Mouse (Mus musculus): ENCODE results near the gene Slamf7. TPM values are rescaled to one million over a fixed set of nuclear protein-coding genes. Genes with fewer than 3 reads are reported as not detected.
A peak's percentile ranks its signal among the peaks of the same experiment; 100 is the strongest.

Gene Slamf7
- polyA plus RNA-seq, 1 experiment from 2014 or later: 0.69 TPM

DNA sequence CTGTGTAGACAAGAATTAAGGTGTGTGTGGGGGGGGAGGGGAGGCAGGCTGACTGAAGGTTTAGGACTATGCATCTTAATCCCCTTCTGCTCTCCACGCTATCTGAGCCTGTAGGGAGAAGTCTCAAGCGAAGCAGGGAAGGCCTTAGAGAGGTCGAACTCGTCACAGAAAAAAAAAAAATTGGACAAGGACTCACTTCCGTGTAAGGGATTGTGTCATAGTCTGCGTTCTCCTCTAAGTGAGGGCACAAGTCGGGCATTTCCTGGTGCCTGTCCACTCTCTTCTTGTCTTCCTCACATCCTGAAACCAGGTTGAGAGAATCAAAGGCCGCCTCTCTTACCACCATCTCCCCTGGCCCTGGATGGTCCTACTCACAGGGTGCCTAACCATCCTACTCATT lies 15.7 kb downstream of the Slamf7 start:
- Histone ChIP-seq H3K36me3 (replicated peaks) (no peaks in the 10 kb centered on the region), H3K9me3 (replicated peaks) (no peaks in the 10 kb centered on the region), H3K27me3 (no peaks in the 10 kb centered on the region), H3K27ac (replicated peaks) (no peak overlapping the region), H3K4me2 (no peak overlapping the region), H3K4me3 (replicated peaks) (no peak overlapping the region), H3K9ac (no peak overlapping the region), H3K4me1 (replicated peaks) (no peaks in the 10 kb centered on the region)
- WGBS (ENCODE audit: insufficient replicate concordance): 51% methylated on average over 8 of the region's 8 CpGs
- no peak for ATAC-seq (ENCODE audit: insufficient read depth)

DNA sequence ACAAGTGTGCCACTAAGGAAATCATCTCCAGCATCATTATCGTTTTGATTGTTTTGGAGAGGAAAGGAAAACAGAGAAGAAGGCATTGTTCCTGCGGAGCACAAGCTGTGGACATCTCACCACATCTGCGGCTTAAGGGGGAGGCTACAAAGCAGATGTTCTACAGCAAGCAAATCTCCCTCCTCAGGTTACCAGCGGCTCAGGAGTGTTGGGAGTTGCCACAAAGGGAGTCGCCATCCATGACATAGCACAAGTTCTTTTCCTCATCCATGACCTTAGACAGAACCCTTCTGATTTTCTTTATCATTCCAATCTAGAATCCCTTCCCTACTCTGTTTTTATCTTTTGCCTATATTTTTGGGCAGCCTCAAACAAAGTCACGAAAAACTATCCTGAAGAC lies 17.1 kb downstream of the Slamf7 start:
- Histone ChIP-seq H3K27me3 (no peaks in the 10 kb centered on the region), H3K9ac (no peak overlapping the region), H3K4me3 (replicated peaks) (no peak overlapping the region), H3K4me2 (no peak overlapping the region), H3K36me3 (replicated peaks) (no peaks in the 10 kb centered on the region), H3K4me1 (replicated peaks) (no peaks in the 10 kb centered on the region), H3K27ac (replicated peaks) (no peak overlapping the region), H3K9me3 (replicated peaks) (no peaks in the 10 kb centered on the region)
- ATAC-seq (ENCODE audit: insufficient read depth): no peak
- 50% methylated on average over 6 of the region's 6 CpGs for WGBS (ENCODE audit: insufficient replicate concordance)

DNA sequence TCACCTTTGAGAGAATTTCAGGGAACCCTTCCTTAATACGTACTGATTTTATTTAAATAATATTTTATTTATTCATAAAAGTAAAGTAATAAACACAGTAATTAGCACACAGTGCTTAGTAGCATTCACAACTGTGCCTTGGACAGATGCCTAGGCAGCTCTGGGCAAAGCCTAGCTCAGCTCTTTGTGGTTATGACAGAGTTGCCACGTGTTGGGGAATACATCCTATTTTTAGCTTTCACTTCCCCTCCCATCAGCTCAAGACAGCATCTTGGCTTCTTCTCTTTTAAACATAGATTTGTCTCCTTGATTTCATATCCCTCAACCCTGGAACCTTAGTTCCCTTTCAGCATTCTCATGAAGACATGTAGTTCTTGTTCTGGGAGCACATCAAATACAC lies 21.4 kb downstream of the Slamf7 start:
- no peak overlapping the region for H3K9ac ChIP-seq
- no peak overlapping the region for H3K27ac ChIP-seq (replicated peaks)
- no peaks in the 10 kb centered on the region for H3K36me3 ChIP-seq (replicated peaks)
- no peaks in the 10 kb centered on the region for H3K4me1 ChIP-seq (replicated peaks)
- no peaks in the 10 kb centered on the region for H3K9me3 ChIP-seq (replicated peaks)
- peak; percentile 37; the same call in 1 of the 2 replicates for ATAC-seq (ENCODE audit: insufficient read depth)
- 26% methylated on average over 2 of the region's 2 CpGs for WGBS (ENCODE audit: insufficient replicate concordance)
- no peaks in the 10 kb centered on the region for H3K27me3 ChIP-seq
- no peak overlapping the region for H3K4me2 ChIP-seq
- H3K4me3 ChIP-seq (replicated peaks): no peak overlapping the region

DNA sequence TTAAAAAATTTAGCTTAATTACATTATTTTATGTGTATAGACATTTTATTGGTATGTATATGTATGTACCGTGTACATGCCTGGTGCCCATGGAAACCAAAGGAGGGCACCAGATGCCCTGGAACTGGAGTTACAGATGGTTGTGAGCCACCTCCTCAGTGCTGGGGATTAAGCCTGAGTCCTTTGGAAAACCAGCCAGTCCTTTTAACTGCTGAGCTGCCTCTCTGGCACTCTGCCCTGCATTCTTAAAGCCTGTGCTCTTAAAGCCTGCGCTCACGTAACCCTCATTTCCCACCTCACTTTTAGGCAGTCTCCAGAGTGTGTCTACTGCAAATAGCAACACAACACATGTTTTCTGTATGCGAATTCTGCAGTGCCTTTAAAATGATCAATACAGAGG lies 21.9 kb downstream of the Slamf7 start:
- Histone ChIP-seq H3K4me2 (no peak overlapping the region), H3K9ac (no peak overlapping the region), H3K9me3 (replicated peaks) (no peaks in the 10 kb centered on the region), H3K4me1 (replicated peaks) (no peaks in the 10 kb centered on the region), H3K27ac (replicated peaks) (no peak overlapping the region), H3K36me3 (replicated peaks) (no peaks in the 10 kb centered on the region), H3K27me3 (no peaks in the 10 kb centered on the region), H3K4me3 (replicated peaks) (no peak overlapping the region)
- no peak for ATAC-seq (ENCODE audit: insufficient read depth)
- 70% methylated on average over 4 of the region's 4 CpGs for WGBS (ENCODE audit: insufficient replicate concordance)

DNA sequence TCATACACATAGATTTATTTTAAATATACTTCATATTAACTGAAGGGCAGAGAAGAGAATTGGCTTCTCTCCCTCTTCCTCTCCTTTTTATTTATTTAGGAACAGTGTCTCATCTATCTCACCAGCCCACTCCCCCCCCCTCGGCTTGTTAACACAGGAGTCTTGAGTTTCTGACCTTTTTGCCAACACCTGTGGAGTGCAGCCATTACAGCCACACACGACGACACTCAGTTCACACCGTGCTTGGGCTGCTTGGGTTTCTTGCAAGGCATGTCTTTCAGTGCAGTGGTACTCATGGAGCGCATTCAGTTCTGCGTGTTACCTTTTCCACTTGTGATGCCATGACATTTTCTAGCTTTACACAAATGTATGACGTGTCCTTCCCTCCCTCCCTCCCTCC lies 22.8 kb downstream of the Slamf7 start:
- Histone ChIP-seq H3K27me3 (no peaks in the 10 kb centered on the region), H3K4me3 (replicated peaks) (no peak overlapping the region), H3K9me3 (replicated peaks) (no peaks in the 10 kb centered on the region), H3K4me1 (replicated peaks) (no peaks in the 10 kb centered on the region), H3K4me2 (no peak overlapping the region), H3K9ac (no peak overlapping the region), H3K27ac (replicated peaks) (no peak overlapping the region), H3K36me3 (replicated peaks) (no peaks in the 10 kb centered on the region)
- no peak for ATAC-seq (ENCODE audit: insufficient read depth)
- 64% methylated on average over 7 of the region's 7 CpGs for WGBS (ENCODE audit: insufficient replicate concordance)

DNA sequence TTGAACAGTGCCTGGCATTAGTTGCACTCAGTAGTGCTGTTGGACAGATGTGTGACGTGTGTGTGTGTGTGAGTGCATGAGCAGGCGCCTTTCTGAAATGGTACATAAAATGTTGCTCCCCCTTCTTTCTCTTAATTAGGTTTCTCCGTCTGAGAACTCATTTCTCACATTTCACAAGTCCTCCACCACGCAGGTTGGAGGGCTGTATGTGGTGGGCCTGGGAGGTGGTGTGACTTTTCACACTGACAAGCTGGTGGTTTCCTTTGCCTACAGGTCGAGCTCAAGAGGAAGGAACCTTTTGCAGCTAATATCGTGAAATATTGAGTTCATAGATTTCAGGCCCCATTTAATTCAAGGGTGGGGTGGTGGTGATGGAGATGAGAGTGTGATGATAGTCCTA lies 23.7 kb downstream of the Slamf7 start:
- Histone ChIP-seq H3K27me3 (no peaks in the 10 kb centered on the region), H3K36me3 (replicated peaks) (no peaks in the 10 kb centered on the region), H3K27ac (replicated peaks) (no peak overlapping the region), H3K4me2 (no peak overlapping the region), H3K4me3 (replicated peaks) (no peak overlapping the region), H3K9me3 (replicated peaks) (no peaks in the 10 kb centered on the region), H3K9ac (no peak overlapping the region), H3K4me1 (replicated peaks) (no peaks in the 10 kb centered on the region)
- no peak for ATAC-seq (ENCODE audit: insufficient read depth)
- WGBS (ENCODE audit: insufficient replicate concordance): 30% methylated on average over 6 of the region's 6 CpGs

DNA sequence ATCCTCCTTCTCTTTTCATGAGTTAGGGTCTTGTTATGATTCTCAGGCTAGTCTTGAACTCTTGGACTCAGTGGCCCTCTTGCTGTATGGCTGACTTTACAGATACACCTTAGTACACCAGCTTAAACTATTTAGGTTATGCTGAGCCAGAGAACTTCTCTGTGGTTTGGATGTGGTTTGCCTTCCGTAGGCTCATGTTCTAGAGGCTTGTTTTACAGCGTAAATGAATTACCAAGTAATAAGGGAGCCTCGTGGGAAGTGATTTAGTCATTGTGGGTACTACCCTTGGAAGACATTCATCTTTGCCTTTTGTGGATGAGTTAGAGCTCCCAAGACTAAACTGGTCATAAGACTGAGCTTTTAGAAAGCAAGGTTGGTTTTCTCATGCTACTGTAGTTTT lies 25.0 kb downstream of the Slamf7 start:
- no peaks in the 10 kb centered on the region for H3K4me1 ChIP-seq (replicated peaks)
- H3K27ac ChIP-seq (replicated peaks): no peak overlapping the region
- H3K9ac ChIP-seq: no peak overlapping the region
- no peak for ATAC-seq (ENCODE audit: insufficient read depth)
- H3K9me3 ChIP-seq (replicated peaks): no peaks in the 10 kb centered on the region
- no peaks in the 10 kb centered on the region for H3K36me3 ChIP-seq (replicated peaks)
- no peaks in the 10 kb centered on the region for H3K27me3 ChIP-seq
- 42% methylated on average over 3 of the region's 3 CpGs for WGBS (ENCODE audit: insufficient replicate concordance)
- H3K4me2 ChIP-seq: no peak overlapping the region
- H3K4me3 ChIP-seq (replicated peaks): no peak overlapping the region

DNA sequence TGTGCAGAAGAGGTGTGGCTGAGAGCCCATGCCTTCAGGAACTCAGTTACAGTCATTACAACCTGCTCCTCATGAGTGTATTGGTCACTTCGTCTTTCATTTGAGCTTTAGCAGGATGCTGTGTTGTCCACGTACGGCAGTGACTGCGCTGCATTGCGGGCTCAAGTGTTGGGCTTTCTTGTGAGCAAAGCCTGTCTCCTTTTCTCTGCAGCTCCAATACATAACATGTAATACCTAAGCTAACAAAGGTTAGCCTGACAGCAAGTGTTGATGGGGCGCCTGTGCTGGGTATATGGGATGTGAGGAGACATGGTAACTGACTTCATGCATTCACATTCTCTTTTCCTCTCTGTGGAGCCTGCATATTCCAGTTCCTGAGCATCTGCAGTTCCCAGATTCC lies 32.7 kb downstream of the Slamf7 start:
- no peak for ATAC-seq (ENCODE audit: insufficient read depth)
- H3K4me3 ChIP-seq (replicated peaks): no peak overlapping the region
- H3K4me2 ChIP-seq: no peak overlapping the region
- H3K9me3 ChIP-seq (replicated peaks): no peaks in the 10 kb centered on the region
- H3K27me3 ChIP-seq: no peaks in the 10 kb centered on the region
- H3K27ac ChIP-seq (replicated peaks): no peak overlapping the region
- H3K4me1 ChIP-seq (replicated peaks): no peaks in the 10 kb centered on the region
- 63% methylated on average over 6 of the region's 6 CpGs for WGBS (ENCODE audit: insufficient replicate concordance)
- H3K36me3 ChIP-seq (replicated peaks): no peaks in the 10 kb centered on the region
- H3K9ac ChIP-seq: no peak overlapping the region

DNA sequence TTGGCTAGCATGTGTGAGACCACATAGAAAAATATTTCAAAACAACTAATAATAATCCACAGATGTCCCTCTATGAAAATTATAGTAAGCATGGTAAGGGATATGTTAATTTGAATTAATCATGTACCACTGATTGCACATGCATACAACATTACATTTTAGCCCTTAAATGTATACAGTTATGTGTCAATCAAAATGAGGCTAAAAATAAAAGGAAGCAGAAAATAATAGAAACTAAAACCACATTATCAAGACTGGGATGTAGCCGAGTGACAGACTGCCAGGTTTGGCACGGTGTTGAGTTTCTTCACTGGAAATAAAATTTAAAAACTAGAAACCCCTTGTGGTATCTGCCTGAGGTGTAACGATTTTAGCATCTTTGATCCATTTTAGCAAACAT lies 33.2 kb downstream of the Slamf7 start:
- Histone ChIP-seq H3K27ac (replicated peaks) (no peak overlapping the region), H3K9ac (no peak overlapping the region), H3K36me3 (replicated peaks) (no peaks in the 10 kb centered on the region), H3K4me1 (replicated peaks) (no peaks in the 10 kb centered on the region), H3K4me2 (no peak overlapping the region), H3K9me3 (replicated peaks) (no peaks in the 10 kb centered on the region), H3K4me3 (replicated peaks) (no peak overlapping the region), H3K27me3 (no peaks in the 10 kb centered on the region)
- 35% methylated on average over 3 of the region's 3 CpGs for WGBS (ENCODE audit: insufficient replicate concordance)
- no peak for ATAC-seq (ENCODE audit: insufficient read depth)

DNA sequence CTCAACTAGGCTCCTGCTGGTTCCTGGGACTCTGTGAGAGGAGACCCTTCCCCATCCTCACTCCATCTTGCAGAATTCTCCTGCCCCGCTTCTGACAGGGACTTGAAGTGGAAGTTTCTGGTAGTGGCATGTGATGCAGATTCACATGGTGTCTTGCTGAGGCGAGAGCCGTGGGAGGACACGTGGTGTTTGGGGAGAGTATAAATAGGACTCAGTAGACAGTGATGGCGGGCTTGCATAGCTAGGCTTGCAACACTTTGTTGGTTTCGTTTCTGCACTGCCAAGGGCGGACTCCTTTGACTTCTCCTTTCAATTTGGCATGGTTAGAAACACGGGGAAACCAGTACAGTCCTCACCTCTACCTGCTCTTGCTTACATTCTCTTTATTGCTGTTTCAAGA lies 33.8 kb downstream of the Slamf7 start:
- WGBS (ENCODE audit: insufficient replicate concordance): 43% methylated on average over 8 of the region's 8 CpGs
- no peak overlapping the region for H3K4me2 ChIP-seq
- no peak overlapping the region for H3K4me3 ChIP-seq (replicated peaks)
- no peaks in the 10 kb centered on the region for H3K9me3 ChIP-seq (replicated peaks)
- no peaks in the 10 kb centered on the region for H3K36me3 ChIP-seq (replicated peaks)
- H3K4me1 ChIP-seq (replicated peaks): no peaks in the 10 kb centered on the region
- no peak overlapping the region for H3K27ac ChIP-seq (replicated peaks)
- H3K9ac ChIP-seq: no peak overlapping the region
- ATAC-seq (ENCODE audit: insufficient read depth): peak; percentile 44
- no peaks in the 10 kb centered on the region for H3K27me3 ChIP-seq

DNA sequence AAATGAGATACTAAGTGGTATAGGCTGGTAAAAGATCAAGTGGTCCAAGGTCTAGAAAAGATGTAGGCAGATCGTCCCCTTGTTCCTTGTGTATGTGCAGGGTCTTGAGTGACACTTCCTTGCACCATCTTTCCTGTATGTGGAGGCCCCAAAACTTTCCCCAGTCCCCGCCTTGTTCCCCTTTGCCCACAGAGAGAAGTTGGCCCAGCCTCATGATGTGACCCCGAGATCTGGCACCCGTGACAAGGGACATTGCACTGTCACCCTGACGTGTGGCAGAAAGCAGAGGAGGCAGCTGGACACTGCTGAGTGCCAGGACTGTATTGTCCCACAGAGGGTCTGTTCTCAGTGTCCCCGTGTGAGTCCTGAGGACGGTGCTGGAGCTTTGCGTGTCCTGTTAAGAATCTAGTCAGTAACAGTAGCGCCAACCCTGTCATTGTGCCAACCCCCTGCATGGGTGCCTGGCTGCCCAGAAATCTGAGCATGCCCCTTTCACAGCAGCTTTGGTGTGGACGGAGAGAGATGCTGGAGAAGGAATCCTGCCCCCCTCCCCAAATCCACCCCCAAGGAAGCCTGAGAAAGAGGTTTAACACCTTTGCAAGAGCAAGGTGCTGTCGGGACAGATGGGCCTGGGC lies 35.8 kb downstream of the Slamf7 start:
- H3K27ac ChIP-seq (replicated peaks): no peak overlapping the region
- H3K27me3 ChIP-seq: no peaks in the 10 kb centered on the region
- H3K4me3 ChIP-seq (replicated peaks): no peak overlapping the region
- ATAC-seq (ENCODE audit: insufficient read depth): no peak
- no peak overlapping the region for H3K9ac ChIP-seq
- H3K36me3 ChIP-seq (replicated peaks): no peaks in the 10 kb centered on the region
- no peak overlapping the region for H3K4me2 ChIP-seq
- WGBS (ENCODE audit: insufficient replicate concordance): 50% methylated on average over 11 of the region's 11 CpGs
- no peaks in the 10 kb centered on the region for H3K9me3 ChIP-seq (replicated peaks)
- H3K4me1 ChIP-seq (replicated peaks): no peaks in the 10 kb centered on the region

DNA sequence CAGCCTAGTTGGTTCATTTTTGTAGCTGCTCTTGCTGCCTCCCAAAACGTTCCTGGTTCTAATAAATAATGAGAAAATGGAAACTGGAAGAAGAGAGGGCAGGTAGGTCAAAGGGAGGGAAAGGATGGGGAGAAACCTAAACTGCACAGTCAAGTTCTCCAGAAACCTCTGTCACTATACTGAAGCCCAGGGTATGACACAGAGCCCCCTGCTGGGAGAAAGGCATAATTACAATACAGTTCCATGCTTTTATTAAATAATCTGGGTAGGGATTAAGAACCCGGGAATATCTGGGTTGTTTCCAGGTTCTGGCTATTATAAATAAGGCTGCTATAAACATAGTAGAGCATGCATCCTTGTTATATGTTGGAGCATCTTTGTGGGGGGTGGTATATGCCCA lies 38.9 kb downstream of the Slamf7 start:
- no peak for ATAC-seq (ENCODE audit: insufficient read depth)
- H3K4me2 ChIP-seq: no peak overlapping the region
- WGBS (ENCODE audit: insufficient replicate concordance): 6% methylated on average over 2 of the region's 2 CpGs

More for the DNA sequence above, 38.9 kb downstream of the Slamf7 start:
- H3K4me3 ChIP-seq (replicated peaks): no peak overlapping the region
- no peaks in the 10 kb centered on the region for H3K9me3 ChIP-seq (replicated peaks)
- H3K27me3 ChIP-seq: no peaks in the 10 kb centered on the region
- H3K27ac ChIP-seq (replicated peaks): no peak overlapping the region
- no peak overlapping the region for H3K9ac ChIP-seq
- no peaks in the 10 kb centered on the region for H3K4me1 ChIP-seq (replicated peaks)
- H3K36me3 ChIP-seq (replicated peaks): no peaks in the 10 kb centered on the region

Data from liver, embryonic 15.5 days (tissue).